ENCODE assay signal across 27 mouse cellular contexts in genomic region chr12:46753096-46753495, GRCm38 (mm10).
"Had no signal": no experiment of that assay in that cellular context is flagged by ENCODE, and none has a peak within 500 bp of the region (broad histone marks: within the 10 kb centered on the region; RNA-seq: fewer than 3 reads in every experiment).

No protein-coding gene starts in this region.

- H3K36me3 ChIP-seq: limb, embryonic 10.5 days; limb, embryonic 12.5 days; limb, embryonic 13.5 days; limb, embryonic 15.5 days; liver, embryonic 12.5 days; liver, embryonic 13.5 days; liver, embryonic 15.5 days; lung, embryonic 15.5 days; midbrain, embryonic 10.5 days; midbrain, embryonic 12.5 days; midbrain, embryonic 13.5 days; midbrain, embryonic 15.5 days had no signal

- DNase-seq: left cerebral cortex, postnatal 4 days; liver; liver, embryonic 13.5 days; liver, postnatal 0 days; lung, adult 18-20 months; lung, adult 2 months; lung, embryonic 14.5 days; lung, postnatal 10 days; lung, postnatal 14 days; lung, postnatal 36 days; lung, postnatal 4 days; midbrain, embryonic 14.5 days had no signal

- H3K27ac ChIP-seq: limb, embryonic 10.5 days; limb, embryonic 12.5 days; limb, embryonic 13.5 days; limb, embryonic 15.5 days; liver, embryonic 12.5 days; liver, embryonic 13.5 days; liver, embryonic 14.5 days; liver, embryonic 15.5 days; lung, embryonic 15.5 days; macrophage; midbrain, embryonic 10.5 days; midbrain, embryonic 12.5 days; midbrain, embryonic 13.5 days; midbrain, embryonic 15.5 days had no signal

- H3K9me3 ChIP-seq: limb, embryonic 10.5 days; limb, embryonic 12.5 days; limb, embryonic 13.5 days; limb, embryonic 15.5 days; liver, embryonic 12.5 days; liver, embryonic 13.5 days; liver, embryonic 15.5 days; lung, embryonic 15.5 days; megakaryocyte, embryonic 14.5 days; midbrain, embryonic 10.5 days; midbrain, embryonic 12.5 days; midbrain, embryonic 13.5 days; midbrain, embryonic 15.5 days had no signal

- H3K4me1 ChIP-seq: limb, embryonic 10.5 days; limb, embryonic 12.5 days; limb, embryonic 13.5 days; limb, embryonic 15.5 days; liver, embryonic 13.5 days; liver, embryonic 15.5 days; lung, embryonic 15.5 days; megakaryocyte, embryonic 14.5 days; midbrain, embryonic 10.5 days had no signal

- H3K9ac ChIP-seq: limb, embryonic 12.5 days; limb, embryonic 13.5 days; limb, embryonic 15.5 days; liver, embryonic 12.5 days; liver, embryonic 13.5 days; liver, embryonic 14.5 days; liver, embryonic 15.5 days; liver, postnatal 0 days; lung, embryonic 14.5 days; lung, embryonic 15.5 days; midbrain, embryonic 12.5 days; midbrain, embryonic 13.5 days; midbrain, embryonic 15.5 days had no signal

- H3K27me3 ChIP-seq: limb, embryonic 12.5 days; limb, embryonic 13.5 days; limb, embryonic 15.5 days; liver, embryonic 12.5 days; liver, embryonic 13.5 days; liver, embryonic 15.5 days; lung, embryonic 15.5 days; megakaryocyte, embryonic 14.5 days; midbrain, embryonic 12.5 days; midbrain, embryonic 13.5 days; midbrain, embryonic 15.5 days had no signal

- H3K4me3 ChIP-seq: limb, embryonic 10.5 days; limb, embryonic 12.5 days; limb, embryonic 13.5 days; limb, embryonic 15.5 days; liver, embryonic 12.5 days; liver, embryonic 13.5 days; liver, embryonic 15.5 days; lung, embryonic 15.5 days; megakaryocyte, embryonic 14.5 days; midbrain, embryonic 10.5 days; midbrain, embryonic 12.5 days; midbrain, embryonic 13.5 days; midbrain, embryonic 15.5 days; myocyte had no signal
